Mouse (Mus musculus) midbrain, embryonic 15.5 days (tissue): Measurements from ENCODE around the gene Hoxb1. TPM values are rescaled to one million over a fixed set of nuclear protein-coding genes. Genes with fewer than 3 reads are reported as not detected.

Experiments
- ATAC-seq: fragments of 200-750 bp; cut with Nextera tagmentation; replicated peaks from 2 replicates; pipeline ENCODE4 v1.8.0; 2017; ENCODE audit warnings: moderate TSS enrichment
- H3K27ac ChIP-seq: fragments of 300-500 bp; sonication (generic); 2 replicates; pipeline ENCODE4 v1.5.1; 2015; ENCODE audit warnings: mild to moderate bottlenecking, inconsistent platforms
- H3K27me3 ChIP-seq: fragments of 300-500 bp; sonication (generic); replicated peaks from 2 replicates; pipeline ENCODE4 v1.6.1; 2015; ENCODE audit warnings: inconsistent platforms
- H3K36me3 ChIP-seq: fragments of 300-500 bp; sonication (generic); replicated peaks from 2 replicates; pipeline ENCODE4 v1.6.1; 2015; ENCODE audit warnings: inconsistent platforms
- H3K4me1 ChIP-seq: fragments of 300-500 bp; sonication (generic); 2 replicates; pipeline ENCODE4 v1.6.1; 2015; ENCODE audit warnings: inconsistent platforms
- H3K4me2 ChIP-seq: fragments of 300-500 bp; sonication (generic); 2 replicates; pipeline ENCODE4 v1.6.1; 2015; ENCODE audit warnings: inconsistent platforms, mild to moderate bottlenecking, moderate library complexity
- H3K4me3 ChIP-seq: fragments of 300-500 bp; sonication (generic); 2 replicates; pipeline ENCODE4 v1.5.1; 2015; ENCODE audit warnings: mild to moderate bottlenecking, inconsistent platforms
- H3K9ac ChIP-seq: fragments of 300-500 bp; sonication (generic); 2 replicates; pipeline ENCODE4 v1.6.1; 2015; ENCODE audit warnings: mild to moderate bottlenecking, inconsistent platforms
- H3K9me3 ChIP-seq: fragments of 300-500 bp; sonication (generic); 2 replicates; pipeline ENCODE4 v1.6.1; 2016; ENCODE audit warnings: inconsistent platforms
- WGBS: fragments of 180-500 bp; shearing (Covaris S2); methylation state at CpG from one replicate; pipeline ENCODE4 v1.1.7; 2015; ENCODE audit warnings: mixed read lengths; 5-methylcytosine and 5-hydroxymethylcytosine counted together
- polyA plus RNA-seq: library from polyadenylated mRNA; unstranded; fragments of >200 nt; fragmentation: Nextera tagmentation; extraction: Ambion mirVana; gene quantifications from 2 replicates; pipeline ENCODE4 v1.2.1, GENCODE M21; 2015

Gene Hoxb1
- polyA plus RNA-seq: not detected in 2 replicates

DNA sequence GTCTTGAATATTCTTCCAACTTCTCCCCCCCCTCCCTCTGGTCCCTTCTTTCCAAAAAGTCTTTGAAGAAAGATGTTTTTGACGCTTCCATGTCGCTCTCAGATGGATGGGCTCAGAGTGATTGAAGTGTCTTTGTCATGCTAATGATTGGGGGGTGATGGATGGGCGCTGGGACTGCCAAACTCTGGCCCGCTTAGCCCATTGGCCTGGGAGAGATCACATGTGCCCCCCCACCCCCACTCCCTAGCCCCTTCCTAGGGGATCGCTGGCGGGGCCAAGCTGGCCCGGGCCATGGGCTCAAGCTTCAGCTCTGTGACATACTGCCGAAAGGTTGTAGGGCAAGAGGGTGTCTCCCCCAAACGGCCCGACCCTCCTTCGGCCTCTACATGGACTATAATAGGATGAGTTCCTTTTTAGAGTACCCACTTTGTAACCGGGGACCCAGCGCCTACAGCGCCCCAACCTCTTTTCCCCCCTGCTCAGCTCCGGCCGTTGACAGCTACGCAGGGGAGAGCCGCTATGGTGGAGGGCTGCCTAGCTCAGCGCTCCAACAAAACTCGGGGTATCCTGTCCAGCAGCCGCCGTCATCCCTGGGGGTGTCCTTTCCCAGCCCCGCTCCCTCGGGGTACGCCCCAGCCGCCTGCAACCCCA, at the start of gene Hoxb1:
Gene Hoxb1, plus strand, starts transcription at position 312 of the 651 bp plus-strand sequence.
- H3K36me3 ChIP-seq: no peaks in the 10 kb centered on the region
- no peak within 1 kb of the TSS for H3K4me2 ChIP-seq
- peaks cover 94% of the 10 kb centered on the region for H3K27me3 ChIP-seq
- WGBS: 4% methylated on average over 26 of the region's 26 CpGs
- H3K9ac ChIP-seq: no peak within 1 kb of the TSS
- no peak within 1 kb of the TSS for H3K4me3 ChIP-seq
- no peaks in the 10 kb centered on the region for H3K4me1 ChIP-seq
- H3K9me3 ChIP-seq: no peaks in the 10 kb centered on the region
- no peak within 1 kb of the TSS for H3K27ac ChIP-seq
- ATAC-seq: no peak

DNA sequence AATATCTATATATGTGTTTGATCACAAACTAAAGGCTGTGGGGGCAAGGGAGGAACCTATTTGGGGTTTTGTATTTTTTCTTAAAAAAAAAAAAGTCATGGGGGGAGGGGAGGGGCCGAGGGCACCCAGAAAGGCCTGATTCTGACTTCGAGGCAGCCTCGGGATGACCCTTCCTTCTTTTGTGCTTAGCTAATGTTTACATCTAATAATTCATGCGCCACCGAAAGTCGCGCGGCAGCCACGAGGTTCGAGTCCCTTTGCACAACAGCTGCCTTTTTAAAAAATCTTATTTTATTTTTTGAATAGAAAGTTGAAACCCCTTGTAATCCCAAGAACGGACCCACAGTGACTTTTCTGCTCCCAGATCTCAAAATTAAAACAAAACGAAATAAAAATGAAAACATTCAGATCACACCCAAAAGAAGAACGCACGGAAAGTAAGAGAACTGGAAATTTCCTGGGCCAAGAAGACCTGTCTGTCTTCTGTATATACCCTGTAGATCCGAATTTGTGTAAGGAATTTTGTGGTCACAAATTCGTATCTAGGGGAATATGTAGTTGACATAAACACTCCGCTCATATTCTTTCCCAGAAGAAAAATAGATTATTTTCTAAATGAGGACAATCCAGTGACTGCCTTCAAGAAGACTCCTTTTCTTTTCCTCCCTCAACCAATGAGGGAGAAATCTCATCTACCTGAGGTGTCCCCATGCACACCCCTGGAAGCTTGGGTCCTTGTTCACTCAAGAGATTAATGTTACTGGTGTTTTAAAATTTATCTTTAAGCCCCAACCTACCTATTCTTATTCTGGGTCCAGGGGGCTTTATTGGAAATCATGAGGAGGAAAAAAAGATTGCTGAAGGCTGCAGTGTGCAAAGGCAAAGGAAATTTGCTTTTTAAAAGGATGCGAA, 48.6 kb upstream of the Hoxb1 start:
- Histone ChIP-seq H3K27me3 (peaks cover 97% of the 10 kb centered on the region), H3K36me3 (no peaks in the 10 kb centered on the region), H3K9ac (no peak overlapping the region), H3K4me3 (no peak overlapping the region), H3K4me2 (no peak overlapping the region), H3K4me1 (0 out of 2 replicates have a peak, but pooled peaks cover 3% of the 10 kb centered on the region), H3K9me3 (no peaks in the 10 kb centered on the region), H3K27ac (no peak overlapping the region)
- no peak for ATAC-seq
- 6% methylated on average over 18 of the region's 18 CpGs for WGBS

DNA sequence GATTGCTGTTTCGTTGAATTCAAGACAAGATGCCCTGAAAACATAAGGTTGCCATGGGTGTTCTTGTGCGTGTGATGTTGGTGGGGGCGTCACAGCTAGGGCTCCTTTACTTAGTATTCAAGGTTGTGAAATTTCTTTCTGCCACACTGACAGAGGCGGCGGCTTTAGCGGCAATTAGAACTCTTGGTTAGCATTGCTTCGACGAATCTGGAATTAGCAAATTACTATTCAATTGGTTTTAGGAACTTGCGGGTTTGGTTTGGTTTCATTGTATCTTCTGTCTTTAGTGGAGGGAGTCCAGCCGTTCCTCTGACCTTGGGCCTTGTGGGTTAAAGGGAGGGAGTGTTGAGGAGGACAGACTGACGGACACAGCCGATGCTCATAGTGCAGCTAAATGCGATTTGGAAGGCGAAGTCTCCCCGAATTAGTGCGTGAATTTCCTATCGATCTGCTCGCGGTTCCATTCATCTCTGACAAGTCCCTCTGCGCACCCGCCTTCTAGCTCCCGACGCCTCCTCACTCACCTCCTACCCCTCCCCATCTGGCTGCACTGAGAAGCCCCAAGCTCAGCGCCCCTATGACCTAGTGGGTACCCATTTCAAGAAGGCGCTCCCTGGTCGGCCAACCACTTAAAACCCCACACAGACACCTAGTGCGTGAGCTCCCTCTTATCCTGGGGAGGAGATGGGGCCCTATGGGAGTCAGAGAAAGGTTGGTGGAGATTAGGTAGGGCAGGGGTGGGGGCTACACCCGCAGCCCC, 47.8 kb upstream of the Hoxb1 start, which contains the start of gene Hoxb4:
Gene Hoxb4, plus strand, starts transcription at position 660 of the 760 bp plus-strand sequence.
- Histone ChIP-seq H3K4me3 (0 out of 2 replicates have a peak within 1 kb of the TSS, but pooled peaks have one; percentile 2), H3K4me2 (peak within 1 kb of the TSS; percentile 30; the same call in 1 of the 2 replicates), H3K27me3 (peaks cover 97% of the 10 kb centered on the region), H3K27ac (no peak within 1 kb of the TSS), H3K9me3 (no peaks in the 10 kb centered on the region), H3K4me1 (0 out of 2 replicates have a peak, but pooled peaks cover 3% of the 10 kb centered on the region), H3K9ac (no peak within 1 kb of the TSS), H3K36me3 (no peaks in the 10 kb centered on the region)
- no peak for ATAC-seq
- WGBS: 2% methylated on average over 28 of the region's 28 CpGs

DNA sequence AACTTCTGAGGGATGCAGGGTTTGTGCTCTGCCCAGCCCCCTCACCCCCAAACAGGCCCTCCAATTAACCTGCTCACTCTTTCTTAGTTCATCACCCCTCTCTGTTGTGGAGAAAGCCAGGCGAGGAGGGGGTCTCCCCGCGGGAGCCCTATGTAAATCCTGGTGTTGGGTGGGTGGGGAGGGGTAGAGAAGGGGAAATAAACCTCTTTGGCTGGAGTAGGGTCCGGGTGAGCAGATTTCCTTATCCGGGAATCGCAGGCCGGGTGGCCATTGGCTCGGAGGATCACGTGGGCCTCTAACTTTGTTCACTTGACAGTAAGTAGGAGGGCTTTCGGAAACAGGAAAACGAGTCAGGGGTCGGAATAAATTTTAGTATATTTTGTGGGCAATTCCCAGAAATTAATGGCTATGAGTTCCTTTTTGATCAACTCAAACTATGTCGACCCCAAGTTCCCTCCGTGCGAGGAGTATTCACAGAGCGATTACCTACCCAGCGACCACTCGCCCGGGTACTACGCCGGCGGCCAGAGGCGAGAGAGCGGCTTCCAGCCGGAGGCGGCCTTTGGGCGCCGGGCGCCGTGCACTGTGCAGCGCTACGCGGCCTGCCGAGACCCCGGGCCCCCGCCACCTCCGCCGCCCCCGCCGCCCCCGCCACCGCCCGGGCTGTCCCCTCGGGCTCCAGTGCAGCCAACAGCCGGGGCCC, 47.0 kb upstream of the Hoxb1 start:
- Histone ChIP-seq H3K36me3 (no peaks in the 10 kb centered on the region), H3K4me2 (peak overlapping the region; percentile 30; the same call in 1 of the 2 replicates), H3K9me3 (no peaks in the 10 kb centered on the region), H3K27me3 (peaks cover 97% of the 10 kb centered on the region), H3K9ac (no peak overlapping the region), H3K4me1 (0 out of 2 replicates have a peak, but pooled peaks cover 3% of the 10 kb centered on the region), H3K4me3 (0 out of 2 replicates have a peak overlapping the region, but pooled peaks have one; percentile 2), H3K27ac (no peak overlapping the region)
- ATAC-seq: no peak
- under 1% methylated on average over 44 of the region's 45 CpGs for WGBS

DNA sequence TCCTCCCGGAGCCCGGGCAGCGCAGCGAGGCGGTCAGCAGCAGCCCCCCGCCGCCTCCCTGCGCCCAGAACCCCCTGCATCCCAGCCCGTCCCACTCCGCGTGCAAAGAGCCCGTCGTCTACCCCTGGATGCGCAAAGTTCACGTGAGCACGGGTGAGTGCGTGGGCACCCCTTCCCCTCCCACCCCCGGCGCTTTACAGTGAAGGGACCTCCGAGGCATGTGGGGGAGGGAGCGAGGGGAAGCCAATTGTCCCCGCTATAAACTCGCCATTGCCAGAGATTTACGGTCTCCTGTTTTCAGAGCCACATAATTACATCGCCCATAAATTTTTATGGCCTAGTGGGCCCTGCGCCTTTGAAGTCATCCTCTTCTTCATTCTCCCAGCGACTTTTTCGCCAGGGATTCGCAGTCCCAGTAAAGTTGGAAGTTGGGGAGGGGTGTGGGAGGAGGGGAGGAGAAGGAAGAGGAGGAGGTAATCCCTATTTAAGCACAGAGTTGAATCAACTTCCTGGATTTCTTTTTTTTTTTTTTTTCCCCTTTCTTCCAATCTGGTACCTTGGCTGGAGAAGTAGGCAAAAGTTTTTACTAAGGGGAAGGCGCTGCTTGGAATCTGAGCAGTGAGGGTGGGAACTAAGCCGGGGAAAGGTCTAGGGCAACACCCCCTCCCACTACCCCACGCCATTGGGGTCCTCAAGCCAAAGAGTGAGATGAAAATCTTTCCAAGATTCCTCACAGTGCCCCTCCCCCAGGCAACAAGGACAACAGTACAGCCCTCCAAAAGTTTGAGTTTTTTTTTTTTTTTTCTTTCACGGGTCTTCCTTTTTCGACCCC, 46.3 kb upstream of the Hoxb1 start:
- no peaks in the 10 kb centered on the region for H3K36me3 ChIP-seq
- no peak for ATAC-seq
- H3K27me3 ChIP-seq: peaks cover 97% of the 10 kb centered on the region
- 0 out of 2 replicates have a peak overlapping the region, but pooled peaks have one; percentile 2 for H3K4me3 ChIP-seq
- WGBS: 0% methylated on average over 34 of the region's 34 CpGs
- no peaks in the 10 kb centered on the region for H3K9me3 ChIP-seq
- H3K27ac ChIP-seq: no peak overlapping the region
- no peak overlapping the region for H3K9ac ChIP-seq
- H3K4me2 ChIP-seq: peak overlapping the region; percentile 30; the same call in 1 of the 2 replicates
- H3K4me1 ChIP-seq: 0 out of 2 replicates have a peak, but pooled peaks cover 3% of the 10 kb centered on the region

DNA sequence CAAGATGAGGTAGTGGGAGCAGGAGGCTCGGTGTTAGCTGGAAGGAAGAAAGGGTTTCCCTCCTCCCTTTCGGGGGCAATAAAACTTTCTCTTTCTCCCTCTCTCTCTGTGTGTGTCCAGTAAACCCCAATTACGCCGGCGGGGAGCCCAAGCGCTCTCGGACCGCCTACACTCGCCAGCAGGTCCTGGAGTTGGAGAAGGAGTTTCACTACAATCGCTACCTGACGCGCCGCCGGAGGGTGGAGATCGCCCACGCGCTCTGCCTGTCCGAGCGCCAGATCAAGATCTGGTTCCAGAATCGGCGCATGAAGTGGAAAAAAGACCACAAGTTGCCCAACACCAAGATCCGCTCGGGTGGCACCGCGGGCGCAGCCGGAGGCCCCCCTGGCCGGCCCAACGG, 45.6 kb upstream of the Hoxb1 start:
- Histone ChIP-seq H3K9me3 (no peaks in the 10 kb centered on the region), H3K4me3 (no peak overlapping the region), H3K36me3 (no peaks in the 10 kb centered on the region), H3K4me2 (no peak overlapping the region), H3K27ac (no peak overlapping the region), H3K9ac (no peak overlapping the region), H3K4me1 (0 out of 2 replicates have a peak, but pooled peaks cover 3% of the 10 kb centered on the region), H3K27me3 (peaks cover 97% of the 10 kb centered on the region)
- no peak for ATAC-seq
- WGBS: 2% methylated on average over 29 of the region's 29 CpGs

DNA sequence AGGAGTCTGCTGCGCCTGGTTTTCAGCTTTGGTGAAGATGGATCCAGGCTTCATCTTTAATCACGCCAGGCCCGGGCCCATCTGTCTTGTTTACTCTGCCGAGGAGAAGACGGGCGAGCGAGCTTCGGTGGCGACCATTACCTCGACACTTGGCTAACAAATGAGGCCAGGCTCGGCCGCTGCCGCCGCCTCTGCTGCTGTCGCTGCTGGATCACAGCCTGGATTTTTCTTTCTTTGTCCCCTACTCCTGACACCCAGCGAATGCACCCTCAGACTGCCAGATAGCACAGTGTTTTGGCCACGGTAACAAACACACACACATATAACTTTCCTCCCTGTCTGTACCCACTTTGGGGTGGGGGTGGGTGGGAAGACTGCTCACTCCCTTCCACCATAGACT, 44.9 kb upstream of the Hoxb1 start:
- 1% methylated on average over 17 of the region's 17 CpGs for whole genome bisulfite sequencing
- 0 out of 2 replicates have a peak, but pooled peaks cover 3% of the 10 kb centered on the region for H3K4me1 ChIP-seq
- no peaks in the 10 kb centered on the region for H3K9me3 ChIP-seq
- ATAC-seq: no peak
- H3K4me3 ChIP-seq: no peak overlapping the region
- H3K27me3 ChIP-seq: peaks cover 97% of the 10 kb centered on the region
- no peak overlapping the region for H3K4me2 ChIP-seq
- H3K9ac ChIP-seq: no peak overlapping the region
- no peak overlapping the region for H3K27ac ChIP-seq
- no peaks in the 10 kb centered on the region for H3K36me3 ChIP-seq

DNA sequence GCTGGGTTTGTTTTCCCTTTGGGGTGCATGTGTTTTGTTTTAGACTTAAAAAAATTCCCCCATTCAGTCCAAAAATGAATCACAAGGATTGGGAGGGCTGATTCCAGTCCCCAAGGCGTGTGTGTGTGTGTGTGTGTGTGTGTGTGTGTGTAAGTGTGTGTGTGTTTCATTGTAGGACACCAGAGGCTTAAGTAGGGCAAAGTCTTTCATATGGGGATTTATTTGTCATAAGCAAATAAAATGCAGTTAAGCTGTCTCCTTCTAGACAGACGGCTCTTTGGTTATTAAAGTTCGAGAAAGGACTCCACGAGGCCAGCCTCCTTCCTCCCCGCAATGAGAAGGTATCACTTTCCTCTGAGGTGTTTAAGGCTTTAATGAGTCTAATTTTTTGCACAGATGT, 43.7 kb upstream of the Hoxb1 start:
- H3K4me2 ChIP-seq: no peak overlapping the region
- WGBS: 6% methylated on average over 5 of the region's 5 CpGs
- H3K4me1 ChIP-seq: 0 out of 2 replicates have a peak, but pooled peaks cover 3% of the 10 kb centered on the region
- peaks cover 94% of the 10 kb centered on the region for H3K27me3 ChIP-seq
- no peak overlapping the region for H3K9ac ChIP-seq
- H3K36me3 ChIP-seq: no peaks in the 10 kb centered on the region
- no peak for ATAC-seq
- H3K4me3 ChIP-seq: no peak overlapping the region
- no peaks in the 10 kb centered on the region for H3K9me3 ChIP-seq
- no peak overlapping the region for H3K27ac ChIP-seq

DNA sequence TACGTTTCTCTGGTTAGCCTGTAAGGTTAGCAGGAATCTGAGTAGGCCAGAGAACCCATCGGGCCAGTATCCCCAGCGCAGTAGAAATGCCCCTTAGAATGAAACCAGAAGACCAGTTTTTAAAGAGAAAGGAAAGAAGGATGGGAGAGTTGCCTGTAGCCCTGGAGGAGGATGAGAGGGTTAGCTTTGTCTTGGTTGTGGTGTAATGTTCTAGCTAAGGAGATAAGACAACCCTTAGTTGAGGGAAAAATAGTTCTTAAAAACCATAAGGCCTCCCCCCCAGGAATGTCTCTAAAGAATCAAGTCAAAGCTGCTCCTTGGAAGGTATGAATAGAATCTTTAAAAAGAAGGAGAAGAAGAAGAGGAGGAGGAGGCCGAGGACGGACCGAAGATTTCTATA, 42.8 kb upstream of the Hoxb1 start:
- no peak overlapping the region for H3K4me3 ChIP-seq
- no peaks in the 10 kb centered on the region for H3K9me3 ChIP-seq
- H3K9ac ChIP-seq: no peak overlapping the region
- 3% methylated on average over 6 of the region's 6 CpGs for WGBS
- H3K4me1 ChIP-seq: 0 out of 2 replicates have a peak, but pooled peaks cover 3% of the 10 kb centered on the region
- peaks cover 95% of the 10 kb centered on the region for H3K27me3 ChIP-seq
- ATAC-seq: no peak
- no peaks in the 10 kb centered on the region for H3K36me3 ChIP-seq
- no peak overlapping the region for H3K4me2 ChIP-seq
- H3K27ac ChIP-seq: no peak overlapping the region

DNA sequence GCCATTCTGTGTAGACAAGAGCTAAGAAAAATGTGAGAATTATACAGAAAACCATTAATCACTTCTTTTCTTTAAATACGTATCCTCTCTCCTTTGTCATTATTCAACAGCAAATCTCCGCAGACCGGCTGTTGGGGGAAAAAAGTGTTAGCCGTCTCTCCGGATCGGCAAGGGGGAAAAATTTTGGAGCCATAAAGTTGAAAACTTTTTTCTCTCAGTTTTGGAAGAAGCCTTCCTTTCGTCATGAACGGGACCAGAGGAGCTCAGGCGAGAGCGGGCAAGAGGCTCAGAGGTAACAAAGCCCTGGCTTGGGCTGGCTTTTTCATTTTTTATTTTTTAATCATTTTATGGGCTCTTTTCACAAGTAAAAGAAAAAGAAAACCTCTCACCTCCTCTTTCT, 42.4 kb upstream of the Hoxb1 start, which contains the start of gene Hoxb3:
Gene Hoxb3, plus strand, starts transcription at position 173 of the 400 bp plus-strand sequence.
- H3K4me2 ChIP-seq: no peak within 1 kb of the TSS
- no peak within 1 kb of the TSS for H3K4me3 ChIP-seq
- H3K27ac ChIP-seq: no peak within 1 kb of the TSS

More for the DNA sequence above, 42.4 kb upstream of the Hoxb1 start, which contains the start of gene Hoxb3:
- H3K9ac ChIP-seq: no peak within 1 kb of the TSS
- H3K27me3 ChIP-seq: peaks cover 95% of the 10 kb centered on the region
- no peak for ATAC-seq
- 0 out of 2 replicates have a peak, but pooled peaks cover 3% of the 10 kb centered on the region for H3K4me1 ChIP-seq
- no peaks in the 10 kb centered on the region for H3K36me3 ChIP-seq
- WGBS: 3% methylated on average over 10 of the region's 10 CpGs
- H3K9me3 ChIP-seq: no peaks in the 10 kb centered on the region
